Mouse (Mus musculus): ENCODE data around the gene Cfap161. TPM values are rescaled to one million over a fixed set of nuclear protein-coding genes. Genes with fewer than 3 reads are reported as not detected.

Gene Cfap161
- 0.18 TPM in 1 of 2 replicates, not detected in the other for polyA plus RNA-seq (2012; rRNA removed)

- no peaks in the 10 kb centered on the region for H3K4me1 ChIP-seq (replicated peaks; ENCODE audit: control insufficient read depth, insufficient read depth, low read length)
- 62% methylated on average over 14 of the region's 14 CpGs for WGBS
- H3K27ac ChIP-seq (ENCODE audit: control insufficient read depth, insufficient read depth, low read length), result no peak within 1 kb of the TSS
- no peak within 1 kb of the TSS for H3K4me3 ChIP-seq (ENCODE audit: control insufficient read depth, insufficient read depth, low read length)
- no peak for DNase-seq
- H3K36me3 ChIP-seq (ENCODE audit: control insufficient read depth, insufficient read depth, low read length), result no peaks in the 10 kb centered on the region
- no peaks in the 10 kb centered on the region for H3K27me3 ChIP-seq (ENCODE audit: control insufficient read depth, insufficient read depth, low read length)
- TF ChIP-seq POLR2A (IDR thresholded peaks at IDR 0.05; ENCODE audit: control insufficient read depth, extremely low read depth, insufficient read depth, low read length, poor library complexity), result no peak
- TF ChIP-seq CTCF (IDR thresholded peaks at IDR 0.05; ENCODE audit: borderline replicate concordance, control insufficient read depth, extremely low read depth, insufficient read depth, low read length, poor library complexity), result no peak
Observed at GRCm38 (mm10) chr7:83794705-83795104, at the start of gene Cfap161. Gene Cfap161, minus strand, starts transcription at chr7:83794880.

DNA sequence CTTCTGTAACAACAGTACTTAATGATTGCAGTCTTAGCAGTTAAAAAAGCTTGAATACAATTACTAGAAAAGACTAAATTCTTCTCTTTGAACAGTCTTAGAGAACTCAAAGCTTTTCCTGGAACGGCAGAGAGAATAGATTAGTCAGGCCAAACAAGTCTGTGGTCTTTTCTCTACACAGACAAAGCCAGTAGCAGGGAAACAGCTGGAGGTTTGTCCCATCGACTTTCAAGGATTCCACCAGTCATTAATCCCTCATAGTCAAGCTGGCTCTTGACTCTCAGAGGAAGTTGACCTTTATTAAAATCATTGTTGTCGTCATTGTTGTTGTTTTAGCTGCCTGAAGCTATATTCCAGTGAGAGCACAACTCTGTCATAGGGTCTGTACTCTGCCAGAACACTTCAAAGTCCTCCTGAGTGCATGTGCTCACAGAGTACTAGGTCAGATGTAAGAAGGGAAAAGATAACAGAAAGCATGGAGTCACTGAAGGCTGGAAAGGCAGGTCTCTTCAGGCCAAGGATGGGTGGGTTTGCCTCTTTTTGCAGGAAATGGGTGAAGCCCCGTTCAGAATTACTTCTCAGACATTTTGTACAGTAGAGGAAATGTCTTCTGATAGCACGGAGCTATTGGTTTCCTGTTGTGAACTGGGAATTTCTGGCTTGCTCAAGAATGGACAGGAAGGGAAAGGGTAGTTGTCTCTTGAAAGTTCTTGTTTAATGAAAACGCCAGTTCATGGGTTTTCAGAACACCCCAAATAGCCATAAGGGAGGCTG lies 48.0 kb upstream of the Cfap161 start:
- no peak overlapping the region for H3K4me3 ChIP-seq (ENCODE audit: control insufficient read depth, insufficient read depth, low read length)
- no peaks in the 10 kb centered on the region for H3K36me3 ChIP-seq (ENCODE audit: control insufficient read depth, insufficient read depth, low read length)
- WGBS, result 63% methylated on average over 6 of the region's 6 CpGs
- no peak overlapping the region for H3K27ac ChIP-seq (ENCODE audit: control insufficient read depth, insufficient read depth, low read length)
- no peak for DNase-seq
- no peak for TF ChIP-seq CTCF (IDR thresholded peaks at IDR 0.05; ENCODE audit: borderline replicate concordance, control insufficient read depth, extremely low read depth, insufficient read depth, low read length, poor library complexity)
- no peak for TF ChIP-seq POLR2A (IDR thresholded peaks at IDR 0.05; ENCODE audit: control insufficient read depth, extremely low read depth, insufficient read depth, low read length, poor library complexity)
- peaks cover 6% of the 10 kb centered on the region for H3K4me1 ChIP-seq (replicated peaks; ENCODE audit: control insufficient read depth, insufficient read depth, low read length)
- no peaks in the 10 kb centered on the region for H3K27me3 ChIP-seq (ENCODE audit: control insufficient read depth, insufficient read depth, low read length)

DNA sequence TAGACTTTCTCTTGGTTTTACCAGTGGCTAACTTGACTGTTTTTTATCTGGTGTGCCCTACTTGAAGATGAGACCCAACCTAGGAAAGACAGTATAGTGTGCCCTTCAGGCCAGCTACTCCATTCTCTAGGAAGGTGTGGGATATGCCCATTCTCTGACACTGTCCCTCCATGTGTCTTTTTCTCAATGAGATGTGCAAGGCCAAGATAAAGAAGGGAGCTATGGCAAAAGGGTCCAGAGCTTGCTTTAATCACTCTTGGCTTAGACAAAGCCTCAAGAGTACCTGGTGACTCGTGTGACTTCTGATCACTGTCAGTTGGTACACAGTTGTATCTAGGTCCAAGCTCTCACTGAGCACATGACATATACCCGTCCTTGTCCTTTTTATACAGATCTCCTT lies 45.4 kb upstream of the Cfap161 start:
- H3K27ac ChIP-seq (ENCODE audit: control insufficient read depth, insufficient read depth, low read length), result no peak overlapping the region
- WGBS, result 93% methylated on average over 2 of the region's 2 CpGs
- no peak for DNase-seq
- TF ChIP-seq CTCF (IDR thresholded peaks at IDR 0.05; ENCODE audit: borderline replicate concordance, control insufficient read depth, extremely low read depth, insufficient read depth, low read length, poor library complexity) (no peak), POLR2A (IDR thresholded peaks at IDR 0.05; ENCODE audit: control insufficient read depth, extremely low read depth, insufficient read depth, low read length, poor library complexity) (no peak)
- no peak overlapping the region for H3K4me3 ChIP-seq (ENCODE audit: control insufficient read depth, insufficient read depth, low read length)
- no peaks in the 10 kb centered on the region for H3K36me3 ChIP-seq (ENCODE audit: control insufficient read depth, insufficient read depth, low read length)
- H3K27me3 ChIP-seq (ENCODE audit: control insufficient read depth, insufficient read depth, low read length), result no peaks in the 10 kb centered on the region
- no peaks in the 10 kb centered on the region for H3K4me1 ChIP-seq (replicated peaks; ENCODE audit: control insufficient read depth, insufficient read depth, low read length)

GRCm38 (mm10) chr7:83838525-83839224 lies 44.0 kb upstream of the Cfap161 start:
- DNase-seq, result no peak
- Histone ChIP-seq H3K36me3 (ENCODE audit: control insufficient read depth, insufficient read depth, low read length) (no peaks in the 10 kb centered on the region), H3K4me1 (replicated peaks; ENCODE audit: control insufficient read depth, insufficient read depth, low read length) (no peaks in the 10 kb centered on the region), H3K27me3 (ENCODE audit: control insufficient read depth, insufficient read depth, low read length) (no peaks in the 10 kb centered on the region), H3K27ac (ENCODE audit: control insufficient read depth, insufficient read depth, low read length) (no peak overlapping the region), H3K4me3 (ENCODE audit: control insufficient read depth, insufficient read depth, low read length) (no peak overlapping the region)
- TF ChIP-seq POLR2A (IDR thresholded peaks at IDR 0.05; ENCODE audit: control insufficient read depth, extremely low read depth, insufficient read depth, low read length, poor library complexity) (no peak), CTCF (IDR thresholded peaks at IDR 0.05; ENCODE audit: borderline replicate concordance, control insufficient read depth, extremely low read depth, insufficient read depth, low read length, poor library complexity) (no peak)
- WGBS, result 80% methylated on average over 5 of the region's 5 CpGs

DNA sequence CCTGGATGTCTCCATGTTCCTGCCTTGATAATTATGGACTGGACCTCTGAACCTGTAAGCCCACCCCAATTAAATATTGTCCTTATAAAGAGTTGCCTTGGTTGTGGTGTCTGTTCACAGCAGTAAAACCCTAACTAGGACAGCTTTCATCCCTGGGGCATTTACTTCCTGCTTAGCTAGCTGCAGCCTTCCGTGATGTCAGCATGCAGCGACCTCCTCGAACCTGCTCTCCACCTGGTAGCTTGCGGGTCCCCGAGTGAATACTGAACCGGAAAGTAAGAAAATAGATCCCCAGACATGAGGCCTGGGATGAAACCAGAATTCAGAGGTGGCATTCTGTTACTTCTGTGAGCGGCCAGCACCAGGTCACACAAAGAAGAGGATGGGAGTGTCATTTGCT lies 34.7 kb upstream of the Cfap161 start:
- no peak overlapping the region for H3K4me3 ChIP-seq (ENCODE audit: control insufficient read depth, insufficient read depth, low read length)
- no peak for DNase-seq
- H3K4me1 ChIP-seq (replicated peaks; ENCODE audit: control insufficient read depth, insufficient read depth, low read length), result no peaks in the 10 kb centered on the region
- H3K27ac ChIP-seq (ENCODE audit: control insufficient read depth, insufficient read depth, low read length), result no peak overlapping the region
- H3K36me3 ChIP-seq (ENCODE audit: control insufficient read depth, insufficient read depth, low read length), result no peaks in the 10 kb centered on the region
- no peaks in the 10 kb centered on the region for H3K27me3 ChIP-seq (ENCODE audit: control insufficient read depth, insufficient read depth, low read length)
- 81% methylated on average over 7 of the region's 7 CpGs for WGBS
- TF ChIP-seq POLR2A (IDR thresholded peaks at IDR 0.05; ENCODE audit: control insufficient read depth, extremely low read depth, insufficient read depth, low read length, poor library complexity), result no peak
- TF ChIP-seq CTCF (IDR thresholded peaks at IDR 0.05; ENCODE audit: borderline replicate concordance, control insufficient read depth, extremely low read depth, insufficient read depth, low read length, poor library complexity), result no peak

GRCm38 (mm10) chr7:83827402-83828076 lies 32.9 kb upstream of the Cfap161 start:
- TF ChIP-seq POLR2A (IDR thresholded peaks at IDR 0.05; ENCODE audit: control insufficient read depth, extremely low read depth, insufficient read depth, low read length, poor library complexity) (no peak), CTCF (IDR thresholded peaks at IDR 0.05; ENCODE audit: borderline replicate concordance, control insufficient read depth, extremely low read depth, insufficient read depth, low read length, poor library complexity) (no peak)
- Histone ChIP-seq H3K36me3 (ENCODE audit: control insufficient read depth, insufficient read depth, low read length) (no peaks in the 10 kb centered on the region), H3K27me3 (ENCODE audit: control insufficient read depth, insufficient read depth, low read length) (no peaks in the 10 kb centered on the region), H3K4me1 (replicated peaks; ENCODE audit: control insufficient read depth, insufficient read depth, low read length) (no peaks in the 10 kb centered on the region), H3K27ac (ENCODE audit: control insufficient read depth, insufficient read depth, low read length) (no peak overlapping the region), H3K4me3 (ENCODE audit: control insufficient read depth, insufficient read depth, low read length) (no peak overlapping the region)
- WGBS, result 90% methylated on average over 10 of the region's 10 CpGs
- no peak for DNase-seq

Data from thymus, adult 2 months (tissue).